Mouse (Mus musculus) liver, embryonic 16.5 days (tissue): ENCODE measurements at regions not wholly inside any gene's neighbourhood (a gene's known extent, or its start where the extent isn't known, plus 50 kb on each side); places are given as distances from the start of the nearest gene placed in this dataset.

Experiments
- ATAC-seq: fragments of 200-750 bp; cut with Nextera tagmentation; 2 replicates; pipeline ENCODE4 v1.8.0; 2017; ENCODE audit warnings: low read depth, mild to moderate bottlenecking, moderate number of reproducible peaks, moderate library complexity
- H3K27ac ChIP-seq: fragments of 300-500 bp; sonication (generic); 2 replicates; pipeline ENCODE4 v1.5.1; 2014; ENCODE audit warnings: mild to moderate bottlenecking, low read length
- H3K27me3 ChIP-seq: fragments of 300-500 bp; sonication (generic); 2 replicates; pipeline ENCODE4 v1.6.1; 2014; ENCODE audit warnings: low read depth, low read length, mixed read lengths; ENCODE audit not compliant: control insufficient read depth, insufficient read depth
- H3K36me3 ChIP-seq: fragments of 300-500 bp; sonication (generic); 2 replicates; pipeline ENCODE4 v1.6.1; 2014; ENCODE audit warnings: mild to moderate bottlenecking; ENCODE audit not compliant: control insufficient read depth, insufficient read depth
- H3K4me1 ChIP-seq: fragments of 300-500 bp; sonication (generic); 2 replicates; pipeline ENCODE4 v1.6.1; 2014; ENCODE audit warnings: low read depth, low read length, mixed read lengths; ENCODE audit not compliant: control insufficient read depth
- H3K4me2 ChIP-seq: fragments of 300-500 bp; sonication (generic); 2 replicates; pipeline ENCODE4 v1.6.1; 2014; ENCODE audit warnings: low read depth, low read length, mixed read lengths
- H3K4me3 ChIP-seq: fragments of 300-500 bp; sonication (generic); 2 replicates; pipeline ENCODE4 v1.5.1; 2014; ENCODE audit warnings: low read depth, mild to moderate bottlenecking, low read length
- H3K9ac ChIP-seq: fragments of 300-500 bp; sonication (generic); 2 replicates; pipeline ENCODE4 v1.6.1; 2014; ENCODE audit warnings: low read depth, low read length
- H3K9me3 ChIP-seq: fragments of 300-500 bp; sonication (generic); replicated peaks from 2 replicates; pipeline ENCODE4 v1.6.1; 2016; ENCODE audit warnings: low read length; ENCODE audit not compliant: control insufficient read depth
- WGBS: fragments of 180-500 bp; shearing (Covaris S2); extraction: QIAGEN DNeasy Blood & Tissue Kit; methylation state at CpG from one replicate; pipeline ENCODE4 v1.1.7; 2014; ENCODE audit not compliant: insufficient replicate concordance; 5-methylcytosine and 5-hydroxymethylcytosine counted together

DNA sequence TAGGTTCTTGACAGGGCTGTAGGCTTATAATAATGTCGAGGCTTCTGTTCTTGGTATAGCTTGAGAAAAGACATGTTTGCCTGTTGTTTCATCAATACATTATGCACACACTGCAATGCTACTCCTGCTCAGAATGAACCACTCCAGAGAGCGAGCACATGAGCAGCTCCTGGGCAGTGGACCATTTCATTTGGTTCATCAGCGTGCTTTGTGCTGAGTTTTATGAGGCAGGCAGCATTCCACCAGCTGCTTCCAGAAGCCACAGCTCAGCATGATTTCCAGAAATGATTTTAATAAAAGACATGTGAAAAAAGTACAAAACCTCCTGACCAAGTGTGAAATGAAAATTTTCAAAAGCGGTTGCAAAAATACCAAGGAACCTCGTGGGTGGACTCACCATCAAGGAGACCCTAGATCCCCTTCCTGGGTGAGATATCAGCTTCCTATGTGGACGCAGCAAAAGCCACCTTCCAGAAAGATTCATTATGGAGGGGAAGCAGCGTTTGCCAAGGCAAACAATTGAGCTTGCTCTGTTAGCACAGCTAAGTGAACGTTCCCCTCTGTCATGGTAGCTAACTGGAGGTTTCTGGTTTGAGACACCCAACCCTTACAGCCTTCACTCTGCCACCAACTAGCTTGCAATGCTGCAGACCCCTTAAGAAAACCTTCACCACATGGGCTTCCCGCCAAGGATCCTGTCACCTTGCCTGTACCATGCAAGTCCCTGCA, 104.1 kb downstream of the Cxcl12 start:
- no peaks in the 10 kb centered on the region for H3K4me1 ChIP-seq
- H3K36me3 ChIP-seq = no peaks in the 10 kb centered on the region
- WGBS = 48% methylated on average over 9 of the region's 9 CpGs
- no peak overlapping the region for H3K9ac ChIP-seq
- no peak overlapping the region for H3K4me2 ChIP-seq
- no peak overlapping the region for H3K27ac ChIP-seq
- H3K9me3 ChIP-seq = no peaks in the 10 kb centered on the region
- no peak overlapping the region for H3K4me3 ChIP-seq
- ATAC-seq = no peak
- H3K27me3 ChIP-seq = no peaks in the 10 kb centered on the region

DNA sequence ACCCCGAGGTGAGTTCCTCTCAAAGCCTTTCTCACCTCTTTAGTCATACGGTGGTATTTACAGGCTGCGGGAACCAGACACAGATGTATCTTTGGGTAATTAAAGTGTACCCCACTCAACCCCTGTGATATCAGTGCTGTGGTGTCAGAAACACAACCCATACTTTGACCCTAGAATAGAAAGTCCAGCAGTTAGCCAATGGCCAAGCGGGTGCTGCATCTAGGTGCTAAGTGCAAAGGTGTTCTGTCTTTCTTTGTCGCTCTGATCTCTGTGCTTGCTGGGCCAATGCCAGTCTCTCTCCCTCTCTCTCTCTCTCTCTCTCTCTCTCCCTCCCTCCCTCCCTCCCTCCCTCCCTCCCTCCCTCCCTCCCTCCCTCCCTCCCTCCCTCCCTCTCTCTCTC, 107.6 kb downstream of the Cxcl12 start:
- H3K9ac ChIP-seq = no peak overlapping the region
- no peaks in the 10 kb centered on the region for H3K27me3 ChIP-seq
- H3K36me3 ChIP-seq = no peaks in the 10 kb centered on the region
- H3K4me1 ChIP-seq = no peaks in the 10 kb centered on the region
- 63% methylated on average over 5 of the region's 5 CpGs for WGBS
- H3K27ac ChIP-seq = no peak overlapping the region
- no peak for ATAC-seq
- no peaks in the 10 kb centered on the region for H3K9me3 ChIP-seq
- no peak overlapping the region for H3K4me3 ChIP-seq
- H3K4me2 ChIP-seq = no peak overlapping the region

DNA sequence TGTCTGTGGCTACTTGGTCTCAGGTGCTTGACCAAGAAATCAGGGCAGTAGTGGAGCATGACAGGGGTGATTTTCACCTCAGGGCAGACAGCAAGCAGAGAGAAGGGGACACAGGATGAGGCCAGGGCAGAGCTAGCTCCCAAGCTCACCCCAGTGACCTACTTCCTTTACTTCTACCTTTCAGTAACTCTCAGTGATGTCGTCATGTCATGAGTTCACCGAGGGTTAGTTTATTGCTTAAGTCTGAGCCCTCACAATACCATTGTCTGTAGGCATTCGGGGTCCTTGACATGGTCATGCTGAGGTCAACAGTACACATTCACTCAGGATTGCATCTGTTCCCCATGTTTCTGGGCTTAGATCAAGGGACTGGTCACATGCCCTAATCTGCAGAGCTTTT, 108.5 kb downstream of the Cxcl12 start:
- no peak overlapping the region for H3K9ac ChIP-seq
- no peak overlapping the region for H3K4me2 ChIP-seq
- H3K36me3 ChIP-seq = no peaks in the 10 kb centered on the region
- H3K27me3 ChIP-seq = no peaks in the 10 kb centered on the region
- no peak overlapping the region for H3K27ac ChIP-seq
- no peak overlapping the region for H3K4me3 ChIP-seq
- no peaks in the 10 kb centered on the region for H3K9me3 ChIP-seq
- WGBS = 33% methylated on average over 3 of the region's 3 CpGs
- no peaks in the 10 kb centered on the region for H3K4me1 ChIP-seq
- ATAC-seq = no peak; the same call in 1 of the 2 replicates

DNA sequence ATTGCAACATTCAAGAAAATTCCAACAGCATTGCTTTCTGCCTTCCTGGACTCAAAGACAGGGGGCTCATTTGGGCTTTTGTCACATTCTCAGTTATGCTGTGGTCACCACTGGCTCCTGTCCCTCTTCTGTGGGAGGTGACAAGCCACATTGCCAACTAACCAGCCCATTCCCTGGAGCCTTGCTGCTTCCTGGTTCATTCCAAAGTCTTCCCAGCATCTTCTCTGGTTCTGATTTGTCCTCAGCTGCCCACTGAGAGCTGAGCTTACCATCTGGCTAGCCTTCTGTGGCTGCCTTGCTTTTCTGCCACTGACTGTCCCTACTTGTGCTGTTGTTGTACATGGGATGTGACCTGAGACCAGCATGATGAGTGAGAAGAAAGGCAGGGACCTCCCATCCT, 111.0 kb downstream of the Cxcl12 start:
- Histone ChIP-seq H3K9ac (no peak overlapping the region), H3K4me1 (no peaks in the 10 kb centered on the region), H3K36me3 (no peaks in the 10 kb centered on the region), H3K27me3 (no peaks in the 10 kb centered on the region), H3K4me2 (no peak overlapping the region), H3K9me3 (no peaks in the 10 kb centered on the region), H3K27ac (no peak overlapping the region), H3K4me3 (no peak overlapping the region)
- ATAC-seq = no peak

DNA sequence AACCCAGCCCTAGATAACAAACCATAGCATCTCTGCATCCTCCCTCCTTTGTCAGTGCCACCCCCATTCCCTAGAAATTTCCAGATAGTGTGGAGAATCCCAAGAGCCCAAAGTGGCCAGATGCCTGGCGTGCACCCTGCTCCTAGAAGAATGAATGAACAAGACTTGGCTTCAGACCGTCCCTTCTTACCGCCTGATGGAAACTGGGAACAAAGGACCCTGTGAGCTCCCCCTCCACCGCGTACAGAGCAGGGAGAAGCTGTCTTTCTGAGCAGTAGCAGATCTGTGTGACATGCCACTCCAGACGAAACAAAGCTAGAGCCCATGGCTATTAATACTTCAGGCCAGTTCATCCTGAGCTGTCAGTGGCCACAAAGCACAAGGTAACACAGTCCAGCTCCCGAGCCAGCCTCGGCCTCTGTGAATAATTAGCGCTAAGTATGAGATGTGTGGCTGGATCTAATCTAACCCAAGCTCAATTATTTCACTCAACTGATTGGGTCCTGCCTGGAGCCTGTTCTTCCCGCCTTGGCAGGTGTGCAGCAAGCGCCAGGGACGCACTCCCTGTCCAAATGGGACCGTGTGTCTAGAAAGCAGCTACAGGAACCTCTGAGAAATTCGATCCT, 111.6 kb downstream of the Cxcl12 start:
- Histone ChIP-seq H3K4me1 (no peaks in the 10 kb centered on the region), H3K36me3 (no peaks in the 10 kb centered on the region), H3K27me3 (no peaks in the 10 kb centered on the region), H3K4me2 (no peak overlapping the region), H3K9me3 (no peaks in the 10 kb centered on the region), H3K9ac (no peak overlapping the region), H3K4me3 (no peak overlapping the region), H3K27ac (no peak overlapping the region)
- no peak for ATAC-seq
- WGBS = 62% methylated on average over 14 of the region's 14 CpGs

DNA sequence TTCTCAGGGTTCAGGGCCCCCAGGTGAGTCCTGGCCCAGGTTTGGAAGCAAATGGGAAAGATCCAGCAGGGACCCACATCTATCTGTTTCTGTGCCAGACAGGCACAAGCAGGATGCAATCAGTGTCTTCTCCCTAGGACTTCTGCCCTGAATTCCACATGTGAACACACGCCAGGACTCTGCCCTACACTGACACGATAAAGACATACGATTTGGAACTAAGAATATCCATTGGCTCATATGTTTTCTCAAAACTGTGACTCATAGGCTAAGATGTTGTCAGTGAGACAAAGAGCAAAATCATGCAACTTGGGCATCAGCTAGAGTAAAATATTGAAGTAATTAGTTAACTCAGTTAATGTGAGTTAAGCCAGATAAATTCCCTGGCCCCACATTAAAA, 112.6 kb downstream of the Cxcl12 start:
- 67% methylated on average over 3 of the region's 3 CpGs for WGBS
- H3K36me3 ChIP-seq = no peaks in the 10 kb centered on the region
- no peak for ATAC-seq
- H3K4me1 ChIP-seq = no peaks in the 10 kb centered on the region
- no peak overlapping the region for H3K9ac ChIP-seq
- no peaks in the 10 kb centered on the region for H3K27me3 ChIP-seq
- no peaks in the 10 kb centered on the region for H3K9me3 ChIP-seq
- H3K4me3 ChIP-seq = no peak overlapping the region
- no peak overlapping the region for H3K27ac ChIP-seq
- no peak overlapping the region for H3K4me2 ChIP-seq

DNA sequence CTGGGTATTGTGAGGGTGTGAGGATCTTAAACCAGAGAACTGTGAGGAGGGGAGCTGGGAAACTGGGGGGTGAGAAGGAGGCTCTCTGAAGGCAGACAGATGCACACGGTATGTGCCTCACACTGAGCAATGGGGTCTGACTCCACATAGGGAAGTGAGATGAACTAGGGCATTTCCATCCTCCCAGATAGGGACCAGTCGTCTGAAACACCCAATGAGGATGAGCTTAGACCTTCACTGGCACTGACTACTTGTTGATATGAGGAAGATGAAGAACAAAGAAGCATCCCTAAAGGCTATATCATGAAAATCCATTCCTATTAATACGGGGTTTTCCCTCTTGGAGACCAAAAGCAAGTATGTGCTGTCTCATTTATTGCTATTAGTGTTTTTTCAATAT, 115.3 kb downstream of the Cxcl12 start:
- Histone ChIP-seq H3K9me3 (no peaks in the 10 kb centered on the region), H3K27ac (no peak overlapping the region), H3K9ac (no peak overlapping the region), H3K4me3 (no peak overlapping the region), H3K4me1 (no peaks in the 10 kb centered on the region), H3K4me2 (no peak overlapping the region), H3K27me3 (no peaks in the 10 kb centered on the region), H3K36me3 (no peaks in the 10 kb centered on the region)
- 53% methylated on average over 3 of the region's 3 CpGs for WGBS
- ATAC-seq = no peak

DNA sequence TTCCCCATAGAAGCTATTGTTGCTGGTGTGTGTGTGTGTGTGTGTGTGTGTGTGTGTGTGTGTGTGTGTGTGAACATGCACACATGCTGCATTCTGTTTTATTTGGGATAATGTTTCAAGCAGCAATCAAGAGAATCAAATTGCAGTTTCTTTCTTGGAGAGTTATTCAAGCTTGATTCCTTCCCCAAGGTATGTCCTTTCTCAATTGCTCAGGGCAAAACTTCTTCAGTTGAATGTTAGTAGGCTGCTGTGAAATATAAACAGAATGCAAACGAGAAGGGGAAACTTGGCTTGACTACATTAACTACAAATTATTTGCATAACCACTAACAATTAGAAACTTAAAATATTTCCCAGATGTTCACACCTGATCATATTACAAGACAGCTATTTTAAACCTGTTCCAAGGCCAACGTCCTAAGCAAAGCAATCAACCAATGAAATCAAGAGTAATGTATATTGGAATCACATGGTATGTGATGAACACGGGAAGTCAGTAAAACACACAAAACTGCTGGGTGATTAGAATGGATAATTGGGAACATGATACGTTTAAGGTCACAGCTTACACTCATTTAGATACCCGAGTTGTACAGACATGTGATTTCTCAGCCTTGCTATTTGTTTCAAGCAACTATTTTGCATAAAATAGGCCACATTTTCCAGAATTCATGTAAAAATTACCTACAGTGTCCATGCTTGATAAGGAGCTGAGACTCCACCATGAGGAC, 116.2 kb downstream of the Cxcl12 start:
- H3K27ac ChIP-seq = no peak overlapping the region
- no peak for ATAC-seq
- H3K4me2 ChIP-seq = no peak overlapping the region
- no peak overlapping the region for H3K9ac ChIP-seq
- H3K36me3 ChIP-seq = no peaks in the 10 kb centered on the region
- no peaks in the 10 kb centered on the region for H3K4me1 ChIP-seq
- WGBS = 56% methylated on average over 5 of the region's 5 CpGs
- H3K27me3 ChIP-seq = no peaks in the 10 kb centered on the region
- H3K4me3 ChIP-seq = no peak overlapping the region
- no peaks in the 10 kb centered on the region for H3K9me3 ChIP-seq

DNA sequence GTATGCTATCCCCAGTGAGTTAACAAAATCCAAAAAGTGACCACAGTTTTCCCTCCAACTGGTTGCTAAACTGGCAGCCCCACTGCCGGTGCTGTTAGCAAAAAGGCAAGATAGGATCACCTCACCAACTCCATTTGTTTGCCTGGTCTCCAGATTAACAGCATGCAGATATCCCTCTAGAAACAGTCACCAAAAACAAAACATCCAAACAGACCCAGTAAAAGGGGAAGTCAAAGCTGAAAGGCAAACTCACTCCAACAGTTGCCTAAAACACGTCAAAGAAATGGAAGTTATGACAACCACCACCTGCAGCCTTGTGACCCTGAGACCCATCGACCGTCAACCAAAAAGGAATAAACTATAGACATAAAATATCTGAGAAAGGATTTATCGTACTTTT, 119.1 kb downstream of the Cxcl12 start:
- no peak for ATAC-seq
- H3K27me3 ChIP-seq = no peaks in the 10 kb centered on the region
- no peak overlapping the region for H3K4me2 ChIP-seq
- H3K27ac ChIP-seq = no peak overlapping the region
- no peak overlapping the region for H3K4me3 ChIP-seq
- H3K9me3 ChIP-seq = no peaks in the 10 kb centered on the region
- H3K4me1 ChIP-seq = no peaks in the 10 kb centered on the region
- 52% methylated on average over 5 of the region's 5 CpGs for WGBS
- H3K9ac ChIP-seq = no peak overlapping the region
- no peaks in the 10 kb centered on the region for H3K36me3 ChIP-seq
